Mouse (Mus musculus): ENCODE measurements around the gene Rundc3a. TPM values are rescaled to one million over a fixed set of nuclear protein-coding genes. Genes with fewer than 3 reads are reported as not detected.

Rundc3a gene
- polyA plus RNA-seq, 1 experiment from 2014 or later: 1.9 TPM

DNA sequence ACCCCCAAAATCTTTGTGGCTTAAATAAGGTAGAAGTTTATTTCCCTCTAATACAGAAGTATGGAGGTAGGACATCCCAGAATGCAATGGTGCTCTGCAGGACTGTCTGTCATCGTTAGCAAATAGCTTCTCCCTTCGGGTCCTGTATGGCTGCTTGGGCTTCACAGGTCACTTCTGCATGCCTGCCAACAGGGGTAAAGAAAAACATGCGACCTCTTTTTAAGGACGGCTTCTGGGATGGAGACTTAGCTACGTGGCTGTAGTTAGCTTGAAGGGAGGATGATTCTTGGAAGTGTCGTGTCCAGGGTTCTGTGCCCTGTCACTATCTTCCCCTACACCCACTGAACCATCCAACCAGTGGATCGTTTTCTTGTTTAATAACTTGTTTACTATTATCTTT, 22.9 kb upstream of the Rundc3a start:
- H3K27me3 ChIP-seq (replicated peaks): peaks cover 34% of the 10 kb centered on the region
- H3K9ac ChIP-seq: peak overlapping the region; percentile 61
- ATAC-seq: no peak
- no peaks in the 10 kb centered on the region for H3K9me3 ChIP-seq (replicated peaks)
- peak overlapping the region; percentile 79 for H3K27ac ChIP-seq
- H3K4me2 ChIP-seq: no peak overlapping the region
- H3K4me3 ChIP-seq: no peak overlapping the region
- peaks cover 97% of the 10 kb centered on the region for H3K4me1 ChIP-seq
- H3K36me3 ChIP-seq: no peaks in the 10 kb centered on the region
- WGBS (ENCODE audit: insufficient replicate concordance): 43% methylated on average over 7 of the region's 7 CpGs

DNA sequence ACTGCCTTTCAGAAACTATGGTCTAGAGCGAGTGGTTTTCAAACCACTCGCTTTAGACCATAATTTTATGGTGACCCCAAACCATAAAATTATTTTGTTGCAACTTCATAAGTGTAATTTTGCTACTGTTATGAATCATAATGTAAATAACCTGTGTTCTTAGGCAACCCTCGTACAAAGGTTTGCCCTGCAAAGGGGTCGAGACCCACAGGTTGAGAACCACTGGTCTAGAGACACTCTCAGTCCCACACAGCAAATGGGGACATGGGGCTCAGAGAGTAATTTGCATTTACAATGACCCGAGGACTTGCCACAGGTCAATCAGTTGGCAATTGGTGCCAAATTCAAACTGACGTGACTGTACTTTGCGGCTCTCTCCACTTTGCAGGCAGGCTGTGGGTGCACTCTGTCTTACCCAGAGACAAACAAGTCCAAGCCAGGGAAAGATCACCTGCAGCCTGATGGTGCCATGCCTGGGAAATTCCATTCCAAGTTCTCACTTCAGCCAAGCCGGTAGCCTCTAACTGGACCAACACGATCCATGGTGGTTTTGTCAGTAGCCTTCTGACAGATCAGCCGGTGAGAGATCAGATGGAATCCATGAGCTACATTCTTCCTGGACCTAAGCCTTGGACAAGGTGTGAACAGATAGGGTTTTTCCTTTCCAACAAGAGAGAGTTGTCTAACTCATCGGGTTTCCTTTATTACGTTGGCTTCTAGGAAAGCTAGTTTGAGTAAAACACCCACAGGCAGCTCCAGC, 21.1 kb upstream of the Rundc3a start:
- 74% methylated on average over 12 of the region's 12 CpGs for WGBS (ENCODE audit: insufficient replicate concordance)
- Histone ChIP-seq H3K9me3 (replicated peaks) (no peaks in the 10 kb centered on the region), H3K36me3 (no peaks in the 10 kb centered on the region), H3K4me3 (peak overlapping the region; percentile 42), H3K9ac (peak overlapping the region; percentile 87), H3K27me3 (replicated peaks) (peaks cover 34% of the 10 kb centered on the region), H3K4me2 (peak overlapping the region; percentile 80), H3K27ac (peak overlapping the region; percentile 99), H3K4me1 (peaks cover 96% of the 10 kb centered on the region)
- ATAC-seq: no peak

DNA sequence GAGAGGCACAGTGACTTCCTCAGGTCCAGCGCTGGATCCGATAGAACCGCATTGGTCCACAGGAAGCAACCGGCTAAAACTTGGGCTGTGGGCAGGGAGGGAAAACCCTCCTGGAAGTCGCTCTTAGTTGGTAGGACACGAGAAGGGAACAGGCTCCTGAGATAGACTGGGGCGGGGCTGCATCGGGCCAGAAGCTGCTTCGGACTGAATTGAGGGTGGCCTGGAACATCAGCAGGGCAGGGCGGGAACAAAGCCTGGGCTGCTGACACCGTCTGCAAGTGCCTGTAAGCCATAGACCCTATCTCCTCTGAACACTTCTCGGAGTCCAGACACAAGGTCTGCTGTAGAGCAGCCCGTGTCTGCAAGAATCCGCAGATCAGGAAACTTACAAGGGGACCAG, 20.3 kb upstream of the Rundc3a start:
- H3K36me3 ChIP-seq: no peaks in the 10 kb centered on the region
- H3K27ac ChIP-seq: peak overlapping the region; percentile 99
- peaks cover 96% of the 10 kb centered on the region for H3K4me1 ChIP-seq
- H3K27me3 ChIP-seq (replicated peaks): peaks cover 34% of the 10 kb centered on the region
- WGBS (ENCODE audit: insufficient replicate concordance): 24% methylated on average over 14 of the region's 14 CpGs
- no peaks in the 10 kb centered on the region for H3K9me3 ChIP-seq (replicated peaks)
- peak overlapping the region; percentile 87 for H3K9ac ChIP-seq
- peak; percentile 56 for ATAC-seq
- peak overlapping the region; percentile 42 for H3K4me3 ChIP-seq
- peak overlapping the region; percentile 80 for H3K4me2 ChIP-seq

DNA sequence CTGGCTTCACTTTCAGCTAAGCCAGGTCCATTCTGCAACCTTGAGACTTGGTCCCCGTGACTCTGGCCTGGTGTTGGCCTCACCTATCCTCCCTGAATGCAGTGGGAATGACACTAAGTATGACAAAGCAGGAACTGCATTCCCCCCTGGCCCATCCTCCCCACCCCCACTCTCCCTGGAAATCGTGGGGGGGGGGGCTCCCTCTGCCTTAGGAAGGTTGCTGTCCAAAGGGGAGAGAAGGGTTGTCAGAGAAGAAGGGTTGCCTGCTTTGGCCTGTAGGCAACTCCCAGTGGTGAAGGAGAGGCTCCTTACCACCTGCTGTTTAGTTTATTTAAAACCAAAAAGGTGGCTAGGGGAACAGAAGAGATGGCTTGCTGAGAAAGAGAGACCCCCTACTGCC, 19.6 kb upstream of the Rundc3a start:
- H3K9me3 ChIP-seq (replicated peaks): peaks cover 2% of the 10 kb centered on the region; the same call in 1 of the 2 replicates
- H3K4me3 ChIP-seq: peak overlapping the region; percentile 42
- H3K27ac ChIP-seq: peak overlapping the region; percentile 99
- ATAC-seq: no peak
- 26% methylated on average over 2 of the region's 2 CpGs for WGBS (ENCODE audit: insufficient replicate concordance)
- H3K4me1 ChIP-seq: peaks cover 90% of the 10 kb centered on the region
- peak overlapping the region; percentile 87 for H3K9ac ChIP-seq
- H3K36me3 ChIP-seq: no peaks in the 10 kb centered on the region
- H3K27me3 ChIP-seq (replicated peaks): peaks cover 33% of the 10 kb centered on the region
- H3K4me2 ChIP-seq: peak overlapping the region; percentile 80

DNA sequence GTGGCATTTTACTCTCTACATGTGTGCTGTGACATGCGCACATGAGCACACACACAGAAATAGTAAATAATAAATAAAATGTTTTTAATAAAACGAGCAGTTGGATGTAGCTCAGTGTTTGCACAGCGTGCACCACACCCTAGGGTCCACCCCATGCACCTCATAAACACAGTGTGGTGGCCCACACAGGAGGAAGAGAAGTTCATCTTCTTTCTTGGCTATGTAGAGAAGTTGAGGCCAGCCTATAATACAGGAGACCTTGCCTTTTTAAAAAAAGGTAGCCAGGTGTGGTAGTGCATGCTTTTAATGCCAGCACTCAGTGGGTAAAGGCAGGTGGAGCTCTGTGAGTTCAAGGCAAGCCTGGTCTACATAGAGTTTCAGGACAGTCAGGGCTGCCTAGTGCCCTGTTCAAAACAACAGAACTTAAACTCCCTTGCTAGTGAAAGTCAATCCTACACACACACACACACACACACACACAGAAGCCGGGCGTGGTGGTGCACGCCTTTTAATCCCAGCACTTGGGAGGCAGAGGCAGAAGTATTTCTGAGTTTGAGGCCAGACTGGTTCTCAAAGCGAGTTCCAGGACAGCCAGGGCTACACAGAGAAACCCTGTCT, 19.0 kb upstream of the Rundc3a start:
- Histone ChIP-seq H3K4me3 (peak overlapping the region; percentile 42), H3K4me1 (peaks cover 85% of the 10 kb centered on the region), H3K4me2 (peak overlapping the region; percentile 80), H3K9ac (peak overlapping the region; percentile 87), H3K27ac (peak overlapping the region; percentile 99), H3K36me3 (peaks cover 5% of the 10 kb centered on the region; the same call in 1 of the 2 replicates), H3K9me3 (replicated peaks) (peaks cover 7% of the 10 kb centered on the region), H3K27me3 (replicated peaks) (peaks cover 29% of the 10 kb centered on the region)
- whole genome bisulfite sequencing (ENCODE audit: insufficient replicate concordance): 55% methylated on average over 7 of the region's 7 CpGs
- ATAC-seq: peak; percentile 1; the same call in 1 of the 2 replicates

DNA sequence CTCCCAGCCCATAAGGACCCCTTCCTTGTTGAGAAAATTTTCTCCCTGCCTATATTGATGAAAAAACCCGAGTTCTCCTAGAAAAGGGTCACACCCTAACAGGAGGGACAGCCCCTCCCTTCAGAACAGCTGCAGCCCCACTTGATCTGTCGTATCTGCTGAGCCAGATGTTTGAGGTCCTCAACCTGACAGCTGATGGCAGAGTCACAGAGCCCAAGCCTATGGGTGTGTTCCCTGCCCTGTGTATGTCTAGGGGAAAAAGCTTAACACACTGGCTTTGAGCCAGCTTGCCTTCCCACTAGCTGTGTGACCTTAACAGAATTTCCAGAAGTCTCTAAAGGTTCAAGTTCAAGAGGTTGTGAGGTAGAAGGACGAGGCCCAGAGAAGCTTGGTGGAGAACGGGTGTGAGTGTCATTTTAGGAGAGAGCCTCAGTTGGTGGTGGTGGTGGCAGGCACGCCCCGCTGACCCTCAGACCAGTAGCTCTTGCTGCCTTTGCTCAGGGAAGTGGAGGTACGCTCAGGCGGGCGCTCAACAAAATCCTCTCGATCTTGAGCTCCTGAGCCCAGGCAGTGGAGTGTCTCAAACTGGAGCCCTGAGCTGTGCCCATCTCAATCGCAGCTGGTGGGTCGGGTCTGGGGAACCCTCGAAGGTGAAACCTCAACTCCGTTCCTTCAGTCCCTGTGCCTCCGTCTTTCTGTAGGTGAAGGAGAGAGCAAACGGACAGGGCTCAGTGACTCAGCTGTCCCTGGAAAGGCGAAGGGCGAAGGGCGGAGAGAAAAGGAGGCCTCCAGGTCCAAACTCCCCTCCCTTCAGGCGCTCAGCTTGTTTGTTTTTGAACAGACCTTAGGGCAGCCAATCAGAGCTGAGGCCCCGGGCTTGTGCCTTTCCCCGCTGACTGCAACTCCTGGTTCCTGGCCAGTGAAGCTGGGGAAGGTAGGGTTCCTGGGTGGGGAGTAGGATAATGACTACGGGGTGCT, 17.7 kb upstream of the Rundc3a start:
- H3K27me3 ChIP-seq (replicated peaks): peaks cover 29% of the 10 kb centered on the region
- H3K4me2 ChIP-seq: peak overlapping the region; percentile 80
- H3K27ac ChIP-seq: peak overlapping the region; percentile 99
- H3K9me3 ChIP-seq (replicated peaks): peaks cover 9% of the 10 kb centered on the region
- H3K36me3 ChIP-seq: peaks cover 8% of the 10 kb centered on the region; the same call in 1 of the 2 replicates
- ATAC-seq: peak; percentile 92
- peak overlapping the region; percentile 50 for H3K4me3 ChIP-seq
- WGBS (ENCODE audit: insufficient replicate concordance): 3% methylated on average over 23 of the region's 23 CpGs
- H3K9ac ChIP-seq: peak overlapping the region; percentile 87
- peaks cover 77% of the 10 kb centered on the region for H3K4me1 ChIP-seq

DNA sequence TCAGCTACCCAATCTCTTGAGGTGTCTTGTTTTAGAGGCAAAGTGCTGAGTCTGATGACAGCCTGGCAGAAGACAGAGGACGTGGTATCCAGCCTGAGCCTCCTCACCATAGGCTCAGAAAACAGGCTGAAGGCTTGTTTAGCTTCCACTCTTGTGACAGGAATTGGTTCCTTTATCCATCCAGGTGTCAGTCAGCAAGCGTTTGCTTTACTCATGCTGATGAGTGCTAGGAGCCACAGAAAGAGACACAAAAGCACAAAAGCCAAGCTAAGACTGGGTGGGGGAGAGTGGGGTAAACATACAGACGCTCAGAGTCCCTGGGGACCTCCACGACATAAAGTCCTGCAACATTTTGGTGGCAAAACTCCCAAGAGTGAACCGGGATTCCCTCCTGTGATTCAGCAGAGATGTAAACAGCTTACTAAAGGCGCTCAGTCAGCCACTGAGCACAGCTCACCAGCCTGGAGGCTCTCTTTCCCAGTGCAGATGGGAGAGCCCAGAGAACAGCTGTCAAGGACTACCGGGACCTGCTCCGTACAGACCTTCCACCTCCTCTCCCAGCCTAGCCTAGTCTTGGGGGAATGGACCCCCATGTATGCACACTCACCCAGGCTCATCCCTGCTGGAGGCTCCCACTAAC, 16.9 kb upstream of the Rundc3a start:
- peak overlapping the region; percentile 80 for H3K4me2 ChIP-seq
- H3K27me3 ChIP-seq (replicated peaks): peaks cover 21% of the 10 kb centered on the region
- ATAC-seq: peak; percentile 9; the same call in 1 of the 2 replicates
- peaks cover 8% of the 10 kb centered on the region; the same call in 1 of the 2 replicates for H3K36me3 ChIP-seq
- H3K4me3 ChIP-seq: peak overlapping the region; percentile 50
- peak overlapping the region; percentile 87 for H3K9ac ChIP-seq
- peaks cover 9% of the 10 kb centered on the region for H3K9me3 ChIP-seq (replicated peaks)
- H3K4me1 ChIP-seq: peaks cover 78% of the 10 kb centered on the region
- H3K27ac ChIP-seq: peak overlapping the region; percentile 99
- WGBS (ENCODE audit: insufficient replicate concordance): 21% methylated on average over 8 of the region's 8 CpGs

DNA sequence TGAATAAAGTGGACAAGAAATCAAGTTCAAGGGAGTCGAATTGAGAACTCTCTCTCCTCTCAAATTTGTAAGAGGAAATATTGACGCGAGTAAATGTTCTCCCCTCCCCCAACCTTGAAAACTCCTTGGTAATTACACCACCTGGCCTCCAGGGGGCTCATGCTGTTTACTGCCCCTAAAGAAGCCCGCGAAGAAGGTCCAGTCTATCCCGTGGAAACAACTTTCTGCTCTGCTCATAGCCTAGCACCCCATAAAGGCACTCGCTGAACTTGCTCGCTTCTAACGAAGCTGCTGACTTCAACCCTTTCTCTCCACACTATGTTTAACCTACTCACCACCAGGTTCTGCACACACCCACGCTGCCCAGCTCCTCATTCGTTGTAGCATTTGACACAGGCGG, 16.0 kb upstream of the Rundc3a start:
- ATAC-seq: no peak
- Histone ChIP-seq H3K4me3 (peak overlapping the region; percentile 50; the same call in 1 of the 2 replicates), H3K36me3 (peaks cover 8% of the 10 kb centered on the region; the same call in 1 of the 2 replicates), H3K9ac (peak overlapping the region; percentile 87; the same call in 1 of the 2 replicates), H3K4me1 (peaks cover 80% of the 10 kb centered on the region), H3K27ac (peak overlapping the region; percentile 99), H3K9me3 (replicated peaks) (peaks cover 9% of the 10 kb centered on the region), H3K27me3 (replicated peaks) (peaks cover 22% of the 10 kb centered on the region), H3K4me2 (peak overlapping the region; percentile 80)
- WGBS (ENCODE audit: insufficient replicate concordance): 43% methylated on average over 12 of the region's 12 CpGs

DNA sequence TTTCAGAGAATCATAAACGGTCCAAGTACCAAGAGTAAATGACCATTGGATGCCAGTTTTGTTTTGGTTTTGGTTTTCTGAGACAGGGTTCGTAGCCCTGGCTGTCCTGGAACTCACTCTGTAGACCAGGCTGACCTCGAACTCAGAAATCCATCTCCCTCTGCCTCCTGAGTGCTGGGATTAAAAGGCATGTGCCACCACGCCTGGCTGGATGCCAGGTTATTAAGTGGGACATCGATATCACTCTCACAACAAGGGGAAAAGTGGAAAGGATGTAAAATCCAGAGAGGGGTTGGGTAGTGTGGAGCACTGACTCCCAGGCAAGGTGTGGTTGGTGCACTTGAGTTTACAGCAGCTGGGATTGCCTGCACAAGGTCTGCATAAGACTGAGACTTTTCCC, 13.1 kb upstream of the Rundc3a start:
- H3K4me3 ChIP-seq: no peak overlapping the region
- peaks cover 8% of the 10 kb centered on the region; the same call in 1 of the 2 replicates for H3K36me3 ChIP-seq
- peaks cover 79% of the 10 kb centered on the region for H3K4me1 ChIP-seq
- H3K9me3 ChIP-seq (replicated peaks): peaks cover 9% of the 10 kb centered on the region
- no peak overlapping the region for H3K4me2 ChIP-seq
- no peak for ATAC-seq
- peaks cover 10% of the 10 kb centered on the region for H3K27me3 ChIP-seq (replicated peaks)
- 69% methylated on average over 5 of the region's 5 CpGs for WGBS (ENCODE audit: insufficient replicate concordance)
- no peak overlapping the region for H3K9ac ChIP-seq
- H3K27ac ChIP-seq: no peak overlapping the region

DNA sequence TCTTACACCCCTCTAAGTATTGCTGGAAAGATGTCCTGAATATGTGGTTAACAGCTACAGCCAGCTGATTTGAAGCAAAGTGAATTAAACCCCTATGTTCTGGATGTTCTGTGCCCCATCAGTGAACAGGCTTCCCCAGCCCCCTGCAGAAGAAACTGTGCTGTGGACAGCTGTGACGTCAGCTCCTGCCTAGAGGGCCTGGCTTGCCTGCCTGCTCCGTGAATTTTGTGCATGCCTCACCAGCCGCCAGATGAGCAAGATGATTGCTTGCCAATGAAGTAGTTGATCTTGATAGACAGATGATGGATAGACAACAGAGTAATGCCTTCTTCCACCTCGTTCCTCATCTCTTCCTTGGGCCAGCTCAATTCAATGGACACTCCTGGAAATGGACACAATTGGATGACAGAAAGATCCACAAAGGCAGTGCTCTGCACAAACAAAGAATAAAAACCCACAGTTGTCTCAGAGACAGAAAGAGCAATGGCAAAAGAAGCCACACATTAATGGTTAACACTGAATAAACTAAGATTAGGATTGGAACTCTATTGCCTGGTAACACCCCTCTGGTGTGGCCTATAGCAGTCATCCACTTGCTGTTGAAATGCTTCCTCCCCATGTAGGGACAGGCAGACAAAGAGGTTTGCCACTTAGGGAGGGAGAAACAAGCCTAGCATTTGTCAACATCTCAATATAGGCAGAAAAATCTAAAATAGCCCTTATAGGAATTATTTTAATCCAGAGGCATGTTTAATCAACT, 11.7 kb upstream of the Rundc3a start:
- Histone ChIP-seq H3K27ac (peak overlapping the region; percentile 39), H3K36me3 (peaks cover 8% of the 10 kb centered on the region; the same call in 1 of the 2 replicates), H3K4me3 (no peak overlapping the region), H3K4me2 (no peak overlapping the region), H3K4me1 (peaks cover 70% of the 10 kb centered on the region), H3K9me3 (replicated peaks) (peaks cover 9% of the 10 kb centered on the region), H3K27me3 (replicated peaks) (peaks cover 23% of the 10 kb centered on the region), H3K9ac (no peak overlapping the region; the same call in 1 of the 2 replicates)
- 38% methylated on average over 4 of the region's 4 CpGs for WGBS (ENCODE audit: insufficient replicate concordance)
- ATAC-seq: no peak
